Mouse (Mus musculus) lung, embryonic 16.5 days (tissue): ENCODE data around the gene Nav2. TPM values are rescaled to one million over a fixed set of nuclear protein-coding genes. Genes with fewer than 3 reads are reported as not detected.

ENCODE experiments used
- ATAC-seq: fragments of 200-750 bp; cut with Nextera tagmentation; 2 replicates; pipeline ENCODE4 v1.8.0; 2017; ENCODE audit warnings: low read depth, mild to moderate bottlenecking, moderate library complexity
- H3K27ac ChIP-seq: fragments of 300-500 bp; sonication (generic); 2 replicates; pipeline ENCODE4 v1.5.1; 2014; ENCODE audit warnings: mild to moderate bottlenecking, control low read depth, low read length
- H3K27me3 ChIP-seq: fragments of 300-500 bp; sonication (generic); 2 replicates; pipeline ENCODE4 v1.6.1; 2014; ENCODE audit warnings: low read depth, low read length, mixed read lengths; ENCODE audit not compliant: control insufficient read depth, insufficient read depth
- H3K36me3 ChIP-seq: fragments of 300-500 bp; sonication (generic); 2 replicates; pipeline ENCODE4 v1.6.1; 2014; ENCODE audit warnings: low read length; ENCODE audit not compliant: control insufficient read depth, insufficient read depth
- H3K4me1 ChIP-seq: fragments of 300-500 bp; sonication (generic); replicated peaks from 2 replicates; pipeline ENCODE4 v1.6.1; 2014; ENCODE audit warnings: low read length, mixed read lengths; ENCODE audit not compliant: control insufficient read depth, insufficient read depth
- H3K4me2 ChIP-seq: fragments of 300-500 bp; sonication (generic); 2 replicates; pipeline ENCODE4 v1.6.1; 2014; ENCODE audit warnings: low read depth, low read length, control low read depth
- H3K4me3 ChIP-seq: fragments of 300-500 bp; sonication (generic); 2 replicates; pipeline ENCODE4 v1.5.1; 2014; ENCODE audit warnings: mild to moderate bottlenecking, low read length, control low read depth
- H3K9ac ChIP-seq: fragments of 300-500 bp; sonication (generic); 2 replicates; pipeline ENCODE4 v1.6.1; 2014; ENCODE audit warnings: low read length, control low read depth
- H3K9me3 ChIP-seq: fragments of 300-500 bp; sonication (generic); 2 replicates; pipeline ENCODE4 v1.6.1; 2016; ENCODE audit warnings: low read length; ENCODE audit not compliant: control insufficient read depth
- WGBS: fragments of 180-500 bp; shearing (Covaris S2); extraction: QIAGEN DNeasy Blood & Tissue Kit; methylation state at CpG from one replicate; pipeline ENCODE4 v1.1.7; 2014; 5-methylcytosine and 5-hydroxymethylcytosine counted together
- polyA plus RNA-seq: library from polyadenylated mRNA; unstranded; fragments of >200 nt; fragmentation: Nextera tagmentation; extraction: Ambion mirVana; gene quantifications from 2 replicates; pipeline ENCODE4 v1.2.1, GENCODE M21; 2015

Gene Nav2
- polyA plus RNA-seq, 1 experiment from 2014 or later = 27.3 TPM

DNA sequence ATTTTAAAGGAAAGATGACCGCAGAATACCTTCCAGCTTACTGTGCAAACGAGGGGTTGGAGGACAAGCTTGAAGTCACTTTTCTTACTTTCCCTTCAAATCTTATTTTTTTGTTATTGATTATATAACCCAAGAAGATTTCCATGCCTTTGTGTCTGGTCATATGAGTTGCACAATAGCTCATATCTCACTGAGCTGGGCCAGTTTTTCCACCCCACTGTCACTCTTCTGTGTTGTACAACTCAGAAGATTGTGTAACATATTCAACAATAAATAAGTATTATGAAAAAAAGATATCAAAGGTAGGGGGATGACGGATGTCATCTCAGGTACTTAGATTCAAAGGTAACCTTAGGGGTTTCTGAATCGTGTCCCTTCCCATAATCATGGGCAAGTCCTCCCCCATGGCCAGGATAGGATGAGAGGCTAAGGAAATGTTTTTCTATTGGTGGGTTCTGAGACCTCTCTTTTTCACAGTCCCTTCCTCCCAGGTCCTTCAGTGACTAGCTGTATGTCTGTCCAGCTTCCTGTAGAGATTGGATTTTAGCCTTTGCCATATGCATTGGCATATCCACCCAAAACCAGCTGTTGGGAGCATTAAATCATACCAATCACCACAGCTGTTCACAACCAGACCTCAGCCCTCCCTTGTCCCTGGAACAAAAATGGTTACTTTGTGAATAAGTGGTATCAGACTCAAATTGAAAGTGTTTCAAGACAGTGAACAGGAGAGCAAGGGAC is 24.8 kb upstream of the Nav2 start:
- no peaks in the 10 kb centered on the region for H3K9me3 ChIP-seq
- no peaks in the 10 kb centered on the region for H3K27me3 ChIP-seq
- peaks cover 12% of the 10 kb centered on the region for H3K4me1 ChIP-seq
- no peak for ATAC-seq
- no peak overlapping the region for H3K9ac ChIP-seq
- no peak overlapping the region for H3K4me3 ChIP-seq
- 78% methylated on average over 4 of the region's 4 CpGs for WGBS
- no peak overlapping the region for H3K27ac ChIP-seq
- no peak overlapping the region for H3K4me2 ChIP-seq
- no peaks in the 10 kb centered on the region for H3K36me3 ChIP-seq

DNA sequence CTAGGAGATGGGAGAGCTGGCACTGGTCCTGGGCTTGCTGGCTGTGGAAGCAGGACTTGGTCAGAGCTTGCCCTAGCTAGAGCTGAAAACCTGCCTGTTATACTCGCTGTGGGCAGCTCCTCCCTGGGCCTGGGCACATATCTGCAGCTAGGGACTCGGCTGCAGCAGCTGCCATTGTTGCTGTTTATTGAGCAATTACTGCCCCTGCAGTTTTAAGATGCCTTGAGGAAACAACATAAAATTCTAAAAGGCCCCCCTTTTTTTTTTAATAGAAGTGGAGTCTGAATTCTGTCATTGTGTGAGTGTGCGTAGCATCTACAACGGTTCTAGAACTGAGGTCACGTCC is 24.3 kb upstream of the Nav2 start:
- no peak overlapping the region for H3K4me2 ChIP-seq
- no peaks in the 10 kb centered on the region for H3K27me3 ChIP-seq
- 50% methylated on average over 5 of the region's 5 CpGs for WGBS
- H3K36me3 ChIP-seq = no peaks in the 10 kb centered on the region
- no peak overlapping the region for H3K27ac ChIP-seq
- no peak overlapping the region for H3K4me3 ChIP-seq
- no peak overlapping the region for H3K9ac ChIP-seq
- H3K9me3 ChIP-seq = no peaks in the 10 kb centered on the region
- peaks cover 9% of the 10 kb centered on the region for H3K4me1 ChIP-seq
- no peak for ATAC-seq

DNA sequence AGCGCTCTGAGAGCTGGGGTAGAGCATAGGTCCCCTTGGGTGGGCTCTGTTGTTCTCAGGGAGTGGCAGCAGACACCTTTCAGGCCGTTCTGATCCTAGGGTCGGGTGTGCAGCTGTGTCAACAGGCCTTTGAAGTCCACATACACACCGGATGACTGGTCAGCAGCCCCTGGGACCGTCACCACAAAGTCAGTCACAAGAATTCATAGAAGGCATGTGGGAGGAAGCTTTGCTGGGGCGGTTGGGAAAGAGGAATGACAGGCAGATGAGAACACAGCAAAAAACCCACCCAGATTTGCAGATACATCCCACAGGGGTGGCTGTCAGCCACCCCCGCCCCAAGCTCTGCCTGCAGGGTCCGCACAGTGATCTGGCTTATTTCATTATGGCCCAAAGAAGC is 20.5 kb upstream of the Nav2 start:
- Histone ChIP-seq H3K9ac (no peak overlapping the region), H3K9me3 (no peaks in the 10 kb centered on the region), H3K4me2 (no peak overlapping the region), H3K36me3 (no peaks in the 10 kb centered on the region), H3K4me3 (no peak overlapping the region), H3K27ac (no peak overlapping the region), H3K27me3 (no peaks in the 10 kb centered on the region), H3K4me1 (no peaks in the 10 kb centered on the region)
- 23% methylated on average over 8 of the region's 8 CpGs for WGBS
- no peak for ATAC-seq

DNA sequence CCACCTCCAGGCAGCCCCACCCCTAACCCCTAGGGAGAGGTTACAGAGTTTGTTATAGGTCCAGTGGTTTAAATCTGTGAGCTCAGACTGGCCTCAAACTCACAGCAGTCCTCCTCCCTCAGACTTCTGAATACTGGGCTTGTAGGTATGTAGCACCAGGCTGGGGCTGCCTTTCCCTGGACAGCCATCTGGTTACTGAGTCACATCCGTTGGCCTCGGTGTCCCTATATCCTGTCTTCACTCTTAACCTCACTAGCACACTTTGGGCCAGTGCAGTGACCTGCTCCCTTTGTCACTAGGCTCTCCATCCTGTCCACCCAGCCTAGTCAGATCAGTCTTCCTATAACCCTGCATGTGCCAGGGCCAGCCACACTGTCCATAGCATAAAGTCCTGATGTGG is 19.8 kb upstream of the Nav2 start:
- H3K27me3 ChIP-seq = no peaks in the 10 kb centered on the region
- 65% methylated on average over 2 of the region's 2 CpGs for WGBS
- H3K4me2 ChIP-seq = no peak overlapping the region
- ATAC-seq = no peak
- H3K9me3 ChIP-seq = no peaks in the 10 kb centered on the region
- H3K36me3 ChIP-seq = no peaks in the 10 kb centered on the region
- H3K4me3 ChIP-seq = no peak overlapping the region
- no peak overlapping the region for H3K9ac ChIP-seq
- no peak overlapping the region for H3K27ac ChIP-seq
- H3K4me1 ChIP-seq = no peaks in the 10 kb centered on the region

DNA sequence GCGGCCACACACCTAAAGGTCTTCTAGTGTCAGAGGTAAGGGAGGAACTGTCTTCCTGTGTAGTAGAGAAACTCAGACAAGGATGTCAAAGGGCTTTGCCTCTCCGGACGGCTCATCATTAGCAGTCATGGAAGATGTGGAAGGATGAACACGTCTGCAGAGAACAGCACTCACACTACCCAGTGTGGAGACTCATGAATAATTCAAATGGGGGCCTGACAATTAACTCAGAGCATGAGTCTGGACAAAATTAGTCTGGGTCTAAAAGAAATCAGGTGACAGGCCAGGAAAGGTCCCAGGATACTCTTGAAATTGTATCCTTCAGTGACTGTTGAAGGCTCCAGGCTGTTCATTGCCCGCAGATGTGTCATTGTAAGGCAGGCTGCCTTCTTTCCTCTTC is 17.5 kb upstream of the Nav2 start:
- no peak overlapping the region for H3K27ac ChIP-seq
- no peaks in the 10 kb centered on the region for H3K36me3 ChIP-seq
- no peak for ATAC-seq
- no peak overlapping the region for H3K4me2 ChIP-seq
- no peak overlapping the region for H3K9ac ChIP-seq
- 58% methylated on average over 5 of the region's 5 CpGs for WGBS
- no peaks in the 10 kb centered on the region for H3K27me3 ChIP-seq
- peaks cover 4% of the 10 kb centered on the region; the same call in 1 of the 2 replicates for H3K4me1 ChIP-seq
- no peaks in the 10 kb centered on the region for H3K9me3 ChIP-seq
- no peak overlapping the region for H3K4me3 ChIP-seq

DNA sequence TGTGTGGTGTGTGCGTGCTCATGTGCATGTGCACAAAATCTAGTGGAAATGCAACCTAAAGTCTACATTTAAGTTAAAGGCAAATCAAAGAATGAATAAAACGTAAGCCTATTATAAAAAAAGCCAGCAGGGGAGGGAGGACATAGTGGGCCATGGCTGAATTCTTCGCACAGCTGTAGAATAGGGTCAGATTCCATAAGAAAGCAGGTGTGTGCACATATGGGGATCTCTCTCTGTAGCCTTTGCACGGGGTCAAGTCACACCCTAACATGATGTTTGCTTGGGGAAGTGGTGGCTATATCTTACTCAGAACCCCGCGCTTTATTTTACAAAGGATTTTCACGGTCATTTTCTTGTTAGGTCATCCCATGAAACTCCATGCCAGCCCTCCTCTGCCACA is 15.4 kb upstream of the Nav2 start:
- Histone ChIP-seq H3K4me3 (no peak overlapping the region), H3K4me2 (no peak overlapping the region), H3K27ac (no peak overlapping the region), H3K9me3 (no peaks in the 10 kb centered on the region), H3K9ac (no peak overlapping the region), H3K27me3 (no peaks in the 10 kb centered on the region), H3K36me3 (no peaks in the 10 kb centered on the region), H3K4me1 (peaks cover 12% of the 10 kb centered on the region)
- 86% methylated on average over 7 of the region's 7 CpGs for WGBS
- no peak for ATAC-seq

DNA sequence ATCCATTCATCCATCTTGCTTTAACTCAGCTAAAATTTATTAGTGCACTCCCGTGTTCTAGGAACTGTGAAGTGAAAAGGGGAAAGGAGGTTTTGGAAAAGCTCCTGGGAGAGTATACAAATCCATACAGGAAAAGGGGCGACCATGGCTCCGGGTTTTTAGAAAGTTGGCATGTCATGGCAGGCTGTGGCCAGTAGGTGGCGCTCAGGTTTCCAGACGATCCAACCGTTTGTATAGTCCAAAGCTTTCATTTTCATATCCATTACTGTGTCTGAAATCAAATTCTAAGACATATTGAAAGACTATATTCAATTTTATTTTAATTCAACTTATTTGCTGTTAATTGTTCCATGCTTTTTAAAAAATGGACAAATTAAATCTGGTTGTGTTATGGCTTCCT is 14.4 kb upstream of the Nav2 start:
- Histone ChIP-seq H3K27me3 (no peaks in the 10 kb centered on the region), H3K4me1 (peaks cover 13% of the 10 kb centered on the region), H3K36me3 (no peaks in the 10 kb centered on the region), H3K27ac (no peak overlapping the region), H3K4me2 (no peak overlapping the region), H3K9ac (no peak overlapping the region), H3K4me3 (no peak overlapping the region), H3K9me3 (no peaks in the 10 kb centered on the region)
- no peak for ATAC-seq
- under 1% methylated on average over 6 of the region's 6 CpGs for WGBS

DNA sequence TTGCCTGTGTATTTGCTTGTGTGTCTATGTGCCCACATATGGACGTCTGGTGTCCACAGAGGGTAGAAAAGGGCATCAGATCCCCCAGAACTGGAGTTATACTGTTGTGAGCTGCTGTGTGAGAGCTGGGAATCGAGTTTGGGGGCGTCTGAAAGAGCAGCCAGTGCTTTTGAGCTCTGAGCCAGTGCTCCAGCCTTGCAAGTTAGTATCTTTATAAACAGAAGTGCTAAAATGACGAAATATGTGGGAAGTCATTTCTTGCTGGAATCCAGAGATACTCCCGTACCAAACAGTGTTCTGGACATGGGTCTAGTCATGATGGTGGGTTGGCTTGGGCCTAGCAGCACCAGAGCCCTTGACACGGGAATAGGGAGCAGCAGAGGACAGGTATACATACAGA is 13.8 kb upstream of the Nav2 start:
- no peak overlapping the region for H3K27ac ChIP-seq
- WGBS = 55% methylated on average over 6 of the region's 6 CpGs

DNA sequence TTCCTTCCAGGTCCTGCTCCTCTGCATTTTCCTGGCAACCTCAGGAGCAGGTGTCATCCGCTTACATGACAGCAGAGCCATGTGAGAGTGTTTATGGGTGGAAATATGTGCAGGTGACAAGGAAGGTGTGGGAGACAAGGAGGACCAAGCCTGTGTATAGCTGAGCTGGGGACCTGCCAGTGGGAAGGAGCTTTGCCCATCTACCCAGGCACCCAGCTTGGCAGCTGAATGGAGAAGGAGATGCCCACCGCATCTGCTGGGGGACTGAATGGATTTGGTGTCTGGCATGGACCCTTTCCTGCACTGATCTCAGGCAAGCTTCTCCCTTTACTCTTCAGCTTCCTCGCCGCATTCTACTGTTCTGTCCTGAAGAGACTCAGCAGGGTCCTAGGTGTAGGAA is 13.0 kb upstream of the Nav2 start:
- no peaks in the 10 kb centered on the region for H3K27me3 ChIP-seq
- peaks cover 14% of the 10 kb centered on the region for H3K4me1 ChIP-seq
- H3K4me3 ChIP-seq = no peak overlapping the region
- ATAC-seq = no peak
- H3K36me3 ChIP-seq = no peaks in the 10 kb centered on the region
- H3K9me3 ChIP-seq = no peaks in the 10 kb centered on the region
- H3K27ac ChIP-seq = no peak overlapping the region
- no peak overlapping the region for H3K4me2 ChIP-seq
- 83% methylated on average over 4 of the region's 4 CpGs for WGBS
- no peak overlapping the region for H3K9ac ChIP-seq

More for the DNA sequence above, 13.8 kb upstream of the Nav2 start:
- no peak for ATAC-seq
- Histone ChIP-seq H3K27me3 (no peaks in the 10 kb centered on the region), H3K9me3 (no peaks in the 10 kb centered on the region), H3K4me2 (no peak overlapping the region), H3K9ac (no peak overlapping the region), H3K36me3 (no peaks in the 10 kb centered on the region), H3K4me1 (peaks cover 13% of the 10 kb centered on the region), H3K4me3 (no peak overlapping the region)

DNA sequence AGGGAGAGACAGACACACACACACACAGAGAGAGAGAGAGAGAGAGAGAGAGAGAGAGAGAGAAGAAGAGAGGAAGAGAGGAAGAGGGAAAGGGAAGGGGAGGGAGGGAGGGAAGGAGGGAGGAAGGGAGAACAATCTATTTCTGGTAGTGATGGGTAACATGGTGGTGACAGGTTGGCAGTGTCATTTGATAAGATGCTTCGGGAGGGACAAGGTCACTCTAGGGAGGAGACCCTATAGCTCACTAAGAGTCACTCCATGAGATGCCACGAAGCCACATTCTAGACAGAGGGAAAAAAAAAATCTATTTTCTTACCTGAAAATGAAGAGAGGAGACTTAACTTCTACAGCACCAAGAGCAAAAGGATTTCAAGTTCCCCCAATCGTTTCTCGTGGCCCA is 12.5 kb upstream of the Nav2 start:
- H3K9ac ChIP-seq = no peak overlapping the region
- WGBS = 58% methylated on average over 4 of the region's 4 CpGs

More for the DNA sequence above, 12.5 kb upstream of the Nav2 start:
- H3K36me3 ChIP-seq = no peaks in the 10 kb centered on the region
- H3K9me3 ChIP-seq = no peaks in the 10 kb centered on the region
- no peak for ATAC-seq
- H3K4me1 ChIP-seq = peaks cover 15% of the 10 kb centered on the region
- no peak overlapping the region for H3K4me3 ChIP-seq
- H3K27me3 ChIP-seq = no peaks in the 10 kb centered on the region
- H3K4me2 ChIP-seq = no peak overlapping the region
- no peak overlapping the region for H3K27ac ChIP-seq
